Mouse (Mus musculus) olfactory bulb, adult 2 months (tissue): Measurements from ENCODE around the gene Rccd1.

Experiments
- CTCF ChIP-seq: fragments of 200-500 bp; IDR thresholded peaks from 2 replicates; pipeline ENCODE4 v1.5.1; 2012; ENCODE audit warnings: low read depth, mild to moderate bottlenecking, low read length, moderate library complexity; ENCODE audit not compliant: insufficient read depth
- POLR2A ChIP-seq: fragments of 200-500 bp; IDR thresholded peaks from 2 replicates; pipeline ENCODE4 v1.6.1; 2012; ENCODE audit warnings: mild to moderate bottlenecking, low read depth, low read length, moderate library complexity; ENCODE audit not compliant: insufficient read depth

DNA sequence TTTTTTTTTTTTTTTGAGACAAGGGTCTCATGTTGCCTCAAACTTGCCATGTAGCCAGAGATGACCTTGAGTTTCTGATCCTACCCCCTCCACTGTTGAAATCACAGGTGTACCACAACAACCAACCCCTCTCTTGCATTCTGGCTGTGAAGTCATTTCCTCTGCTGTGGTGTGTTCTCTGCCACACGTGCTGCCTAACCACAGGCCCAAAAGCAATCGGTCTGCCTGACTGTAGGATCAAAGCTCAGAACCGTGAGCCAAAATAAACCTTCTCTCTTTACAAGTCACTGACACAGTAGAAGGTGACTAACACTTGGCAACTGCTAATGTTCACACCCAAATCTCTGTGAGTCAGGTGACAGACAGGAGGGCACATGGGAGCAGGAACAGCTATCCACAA lies 36.2 kb upstream of the Rccd1 start:
- no peak for TF ChIP-seq CTCF
- TF ChIP-seq POLR2A: no peak
